Mouse (Mus musculus) liver, postnatal 0 days (tissue): ENCODE measurements around the gene Tmem63b. TPM values are rescaled to one million over a fixed set of nuclear protein-coding genes. Genes with fewer than 3 reads are reported as not detected.

Experiments used
- ATAC-seq: fragments of 200-750 bp; cut with Nextera tagmentation; 2 replicates; pipeline ENCODE4 v1.8.0; 2017; ENCODE audit warnings: mild to moderate bottlenecking, moderate library complexity
- DNase-seq: peaks from one replicate; pipeline ENCODE4 v3.0.0-alpha.2; 2016
- H3K27ac ChIP-seq: fragments of 300-500 bp; sonication (generic); 2 replicates; pipeline ENCODE4 v1.5.1; 2014; ENCODE audit warnings: antibody characterized with exemption, moderate library complexity, mild to moderate bottlenecking, low read depth
- H3K27me3 ChIP-seq: fragments of 300-500 bp; sonication (generic); 2 replicates; pipeline ENCODE4 v1.6.1; 2014; ENCODE audit warnings: low read length, control low read depth, mixed read lengths; ENCODE audit not compliant: insufficient read depth
- H3K36me3 ChIP-seq: fragments of 300-500 bp; sonication (generic); replicated peaks from 2 replicates; pipeline ENCODE4 v1.6.1; 2014; ENCODE audit warnings: mild to moderate bottlenecking, control low read depth, low read length, moderate library complexity, mixed read lengths; ENCODE audit not compliant: insufficient read depth
- H3K4me1 ChIP-seq: fragments of 300-500 bp; sonication (generic); 2 replicates; pipeline ENCODE4 v1.6.1; 2014; ENCODE audit warnings: antibody characterized with exemption, mild to moderate bottlenecking, control low read depth; ENCODE audit not compliant: insufficient read depth
- H3K4me2 ChIP-seq: fragments of 300-500 bp; sonication (generic); 2 replicates; pipeline ENCODE4 v1.6.1; 2014; ENCODE audit warnings: low read depth, mild to moderate bottlenecking, low read length, moderate library complexity, mixed read lengths
- H3K4me3 ChIP-seq: fragments of 300-500 bp; sonication (generic); 2 replicates; pipeline ENCODE4 v1.5.1; 2014; ENCODE audit warnings: low read depth, low read length
- H3K9ac ChIP-seq: fragments of 300-500 bp; sonication (generic); replicated peaks from 2 replicates; pipeline ENCODE4 v1.6.1; 2014; ENCODE audit warnings: mild to moderate bottlenecking, moderate library complexity
- H3K9me3 ChIP-seq: fragments of 300-500 bp; sonication (generic); 2 replicates; pipeline ENCODE4 v1.6.1; 2016; ENCODE audit warnings: mild to moderate bottlenecking, control low read depth, low read length, mixed read lengths
- CTCF ChIP-seq: sonication (generic); IDR thresholded peaks from 2 replicates; pipeline ENCODE4 v1.5.1; 2016; ENCODE audit warnings: antibody characterized with exemption, low read depth
- EP300 ChIP-seq: IDR thresholded peaks from 2 replicates; pipeline ENCODE4 v1.6.1; 2016; ENCODE audit warnings: antibody characterized with exemption, low read depth, mild to moderate bottlenecking
- WGBS: fragments of 180-500 bp; shearing (Covaris S2); extraction: QIAGEN DNeasy Blood & Tissue Kit; methylation state at CpG from one replicate; pipeline ENCODE4 v1.1.7; 2014; ENCODE audit not compliant: insufficient replicate concordance; 5-methylcytosine and 5-hydroxymethylcytosine counted together
- polyA plus RNA-seq: library from polyadenylated mRNA; unstranded; fragments of >200 nt; fragmentation: Nextera tagmentation; extraction: Ambion mirVana; gene quantifications from 2 replicates; pipeline ENCODE4 v1.2.1, GENCODE M21; 2015

Tmem63b gene
- polyA plus RNA-seq, 1 experiment from 2014 or later: 16.9 TPM

GRCm38 (mm10) chr17:45685171-45686092, 1.3 kb downstream of the Tmem63b start:
- H3K9ac ChIP-seq: peak overlapping the region; percentile 94
- ATAC-seq: peak; percentile 67
- H3K27ac ChIP-seq: peak overlapping the region; percentile 79
- H3K27me3 ChIP-seq: no peaks in the 10 kb centered on the region
- H3K4me1 ChIP-seq: peaks cover 25% of the 10 kb centered on the region
- TF ChIP-seq CTCF (no peak), EP300 (no peak)
- 0 out of 2 replicates have a peak, but pooled peaks cover 3% of the 10 kb centered on the region for H3K36me3 ChIP-seq
- DNase-seq: peak; percentile 50
- peak overlapping the region; percentile 100 for H3K4me2 ChIP-seq
- WGBS: 3% methylated on average over 54 of the region's 58 CpGs
- H3K9me3 ChIP-seq: no peaks in the 10 kb centered on the region
- H3K4me3 ChIP-seq: peak overlapping the region; percentile 94

- DNase-seq (no peak), ATAC-seq (no peak)
- H3K4me2 ChIP-seq: peak overlapping the region; percentile 100
- peak overlapping the region; percentile 94 for H3K4me3 ChIP-seq
- TF ChIP-seq CTCF: no peak
- no peak for TF ChIP-seq EP300
- H3K4me1 ChIP-seq: peaks cover 25% of the 10 kb centered on the region
- peak overlapping the region; percentile 94 for H3K9ac ChIP-seq
- 34% methylated on average over 14 of the region's 14 CpGs for WGBS
- H3K9me3 ChIP-seq: no peaks in the 10 kb centered on the region
- H3K27ac ChIP-seq: no peak overlapping the region
- no peaks in the 10 kb centered on the region for H3K27me3 ChIP-seq
- H3K36me3 ChIP-seq: no peaks in the 10 kb centered on the region
Observed at GRCm38 (mm10) chr17:45684667-45685131, 2.0 kb downstream of the Tmem63b start.

- TF ChIP-seq EP300 (no peak), CTCF (no peak)
- Histone ChIP-seq H3K27me3 (no peaks in the 10 kb centered on the region), H3K27ac (no peak overlapping the region), H3K4me1 (peaks cover 25% of the 10 kb centered on the region), H3K4me3 (no peak overlapping the region), H3K9ac (no peak overlapping the region), H3K4me2 (no peak overlapping the region), H3K36me3 (0 out of 2 replicates have a peak, but pooled peaks cover 1% of the 10 kb centered on the region), H3K9me3 (no peaks in the 10 kb centered on the region)
- DNase-seq (no peak), ATAC-seq (no peak)
- WGBS: 84% methylated on average over 4 of the region's 4 CpGs
Observed at GRCm38 (mm10) chr17:45682843-45683242, 3.9 kb downstream of the Tmem63b start.

GRCm38 (mm10) chr17:45681588-45681987, 5.1 kb downstream of the Tmem63b start:
- WGBS: 94% methylated on average over 1 of the region's 1 CpGs
- peak; percentile 49 for DNase-seq
- no peak overlapping the region for H3K9ac ChIP-seq
- ATAC-seq: no peak
- H3K27ac ChIP-seq: no peak overlapping the region
- H3K4me2 ChIP-seq: no peak overlapping the region
- H3K4me1 ChIP-seq: peaks cover 14% of the 10 kb centered on the region
- TF ChIP-seq CTCF (peak; percentile 57), EP300 (no peak)
- H3K4me3 ChIP-seq: no peak overlapping the region
- peaks cover 10% of the 10 kb centered on the region for H3K36me3 ChIP-seq
- H3K27me3 ChIP-seq: no peaks in the 10 kb centered on the region
- H3K9me3 ChIP-seq: no peaks in the 10 kb centered on the region

GRCm38 (mm10) chr17:45680391-45680980, 6.2 kb downstream of the Tmem63b start:
- H3K36me3 ChIP-seq: peaks cover 10% of the 10 kb centered on the region
- peak; percentile 36 for ATAC-seq
- H3K4me1 ChIP-seq: peaks cover 14% of the 10 kb centered on the region
- H3K27ac ChIP-seq: no peak overlapping the region
- DNase-seq: no peak
- H3K4me3 ChIP-seq: no peak overlapping the region
- no peak overlapping the region for H3K4me2 ChIP-seq
- H3K9me3 ChIP-seq: no peaks in the 10 kb centered on the region
- TF ChIP-seq CTCF (no peak), EP300 (no peak)
- no peak overlapping the region for H3K9ac ChIP-seq
- 61% methylated on average over 8 of the region's 8 CpGs for WGBS
- no peaks in the 10 kb centered on the region for H3K27me3 ChIP-seq

GRCm38 (mm10) chr17:45678106-45678505, 8.6 kb downstream of the Tmem63b start:
- 40% methylated on average over 7 of the region's 7 CpGs for WGBS
- Histone ChIP-seq H3K4me3 (no peak overlapping the region), H3K9me3 (no peaks in the 10 kb centered on the region), H3K9ac (no peak overlapping the region), H3K27me3 (no peaks in the 10 kb centered on the region), H3K4me2 (no peak overlapping the region), H3K27ac (no peak overlapping the region), H3K36me3 (peaks cover 22% of the 10 kb centered on the region), H3K4me1 (peaks cover 5% of the 10 kb centered on the region; the same call in 1 of the 2 replicates)
- TF ChIP-seq EP300: no peak
- peak; percentile 92 for TF ChIP-seq CTCF
- DNase-seq: peak; percentile 79
- ATAC-seq: no peak
